Mouse (Mus musculus) layer of hippocampus, postnatal 36 days (tissue): Measurements from ENCODE around the gene Gng8. TPM values are rescaled to one million over a fixed set of nuclear protein-coding genes. Genes with fewer than 3 reads are reported as not detected.
A peak's percentile ranks its signal among the peaks of the same experiment; 100 is the strongest.

Source experiments
- DNase-seq, 2 experiments: peaks; one replicate each; pipeline ENCODE4 v3.0.0; 2022
- total RNA-seq, 2 experiments: library from RNA; stranded (reverse); gene quantifications; 2 replicates each; pipeline ENCODE4 v1.2.3; 2021

Gng8 gene
- 1 to 10 TPM; 2.4 to 2.7 TPM for total RNA-seq

- DNase-seq, result peak; percentile 78 to 83
Measured at GRCm38 (mm10) chr7:16891641-16892351, at the start of gene Gng8. Gng8 (plus strand) TSS chr7:16891786.

- peak; percentile 86 to 89 for DNase-seq
Measured at GRCm38 (mm10) chr7:16842645-16843063, 48.9 kb upstream of the Gng8 start, which contains the start of gene Prkd2. Prkd2 (plus strand) TSS chr7:16842902.

- DNase-seq, result no peak
Measured at GRCm38 (mm10) chr7:16843441-16844171, 48.0 kb upstream of the Gng8 start.

- no peak for DNase-seq
Measured at GRCm38 (mm10) chr7:16844696-16845071, 46.9 kb upstream of the Gng8 start.

- DNase-seq, result no peak
Measured at GRCm38 (mm10) chr7:16845072-16845819, 46.3 kb upstream of the Gng8 start.

- DNase-seq, result no peak
Measured at GRCm38 (mm10) chr7:16845820-16846167, 45.8 kb upstream of the Gng8 start.

- DNase-seq, result no peak
Measured at GRCm38 (mm10) chr7:16846775-16847174, 44.8 kb upstream of the Gng8 start.

- no peak for DNase-seq
Measured at GRCm38 (mm10) chr7:16847507-16847906, 44.1 kb upstream of the Gng8 start.

- peak; percentile 67 to 70 for DNase-seq
Measured at GRCm38 (mm10) chr7:16848579-16848978, 43.0 kb upstream of the Gng8 start.

GRCm38 (mm10) chr7:16851636-16852035, 40.0 kb upstream of the Gng8 start:
- no peak for DNase-seq

GRCm38 (mm10) chr7:16853302-16853831, 38.2 kb upstream of the Gng8 start:
- DNase-seq, result no peak

GRCm38 (mm10) chr7:16858336-16858735, 33.2 kb upstream of the Gng8 start:
- no peak for DNase-seq

GRCm38 (mm10) chr7:16859902-16860651, 31.5 kb upstream of the Gng8 start:
- DNase-seq, result no peak

- no peak for DNase-seq
Measured at GRCm38 (mm10) chr7:16867488-16867887, 24.1 kb upstream of the Gng8 start.

- DNase-seq, result peak; percentile 92 to 93
Measured at GRCm38 (mm10) chr7:16869497-16869896, 22.1 kb upstream of the Gng8 start.

GRCm38 (mm10) chr7:16871600-16871999, 20.0 kb upstream of the Gng8 start:
- DNase-seq, result no peak

GRCm38 (mm10) chr7:16872478-16872877, 19.1 kb upstream of the Gng8 start:
- no peak for DNase-seq

GRCm38 (mm10) chr7:16873392-16873791, 18.2 kb upstream of the Gng8 start:
- no peak for DNase-seq

- DNase-seq, result peak; percentile 73 to 75
Measured at GRCm38 (mm10) chr7:16874190-16874589, 17.4 kb upstream of the Gng8 start.

GRCm38 (mm10) chr7:16874756-16875309, 16.8 kb upstream of the Gng8 start:
- peak; percentile 100 for DNase-seq

GRCm38 (mm10) chr7:16875310-16875325, 16.5 kb upstream of the Gng8 start, which contains the start of gene Dact3:
Dact3 (plus strand) TSS chr7:16875317.
- DNase-seq, result no peak

- DNase-seq, result no peak
Measured at GRCm38 (mm10) chr7:16875326-16875725, 16.3 kb upstream of the Gng8 start.

GRCm38 (mm10) chr7:16876006-16876405, 15.6 kb upstream of the Gng8 start:
- DNase-seq, result no peak
